Mouse (Mus musculus) mouse embryonic stem cell (cell line): ENCODE data around the gene Fam71e1.

ENCODE experiments used
- in situ Hi-C, 2 experiments: fragments of 300-500 bp; cut with MboI; formaldehyde crosslinking; loops; 1 replicate in 1 of 2; 3 replicates in 1 of 2; pipeline ENCODE4 v1.14.3; 2019 to 2020; ENCODE audit warnings: low sequenced_read_pairs in 2 of 2, low pct_unique_long_range_greater_than_20kb in 1 of 2, mixed read lengths in 1 of 2; ENCODE audit not compliant: unreplicated experiment in 1 of 2

Gene Fam71e1

DNA sequence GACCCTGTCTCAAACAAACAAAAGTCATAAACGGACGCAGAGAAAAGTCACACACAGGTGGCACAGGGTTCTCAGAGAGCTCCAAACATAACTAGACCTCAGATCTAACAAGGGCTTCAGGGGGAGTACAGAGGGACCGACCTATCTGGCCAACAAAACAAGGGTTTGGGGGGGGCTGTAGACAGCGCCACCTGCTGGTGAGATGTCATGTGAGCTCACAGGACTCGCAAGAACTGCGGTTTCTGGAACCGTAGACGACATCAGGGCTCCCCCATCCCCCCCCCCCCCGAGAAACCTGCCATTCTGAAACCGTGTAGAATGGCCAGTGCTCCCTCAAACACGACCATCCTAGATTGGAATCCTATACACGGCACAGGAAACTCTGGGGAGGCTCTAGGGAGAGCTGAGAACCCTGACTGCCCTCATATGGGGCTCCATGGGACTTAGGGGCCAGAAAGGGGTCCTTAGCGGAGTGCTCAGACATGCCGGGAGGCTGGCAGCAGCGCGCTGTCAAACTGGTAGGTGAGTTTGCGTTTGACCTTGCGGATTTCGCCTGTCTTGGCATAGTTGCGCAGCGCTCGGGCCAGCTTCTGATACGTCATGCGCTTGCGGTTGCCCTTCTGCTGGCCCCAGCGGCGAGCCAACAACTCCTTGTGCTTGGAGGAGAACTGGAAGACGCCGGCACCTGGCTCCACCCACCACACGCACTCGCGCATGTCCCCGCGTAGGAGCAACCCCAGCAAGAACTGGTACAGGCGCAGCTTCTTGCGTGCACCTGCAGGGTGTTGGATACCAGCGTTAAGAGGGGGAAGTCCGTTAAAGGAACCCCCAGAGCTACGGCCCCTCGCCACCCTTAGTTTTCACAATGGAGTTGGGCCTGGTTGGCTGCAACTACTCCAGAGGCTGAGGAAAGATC lies 31.4 kb downstream of the Fam71e1 start:
- in situ Hi-C loops: no loop called here

DNA sequence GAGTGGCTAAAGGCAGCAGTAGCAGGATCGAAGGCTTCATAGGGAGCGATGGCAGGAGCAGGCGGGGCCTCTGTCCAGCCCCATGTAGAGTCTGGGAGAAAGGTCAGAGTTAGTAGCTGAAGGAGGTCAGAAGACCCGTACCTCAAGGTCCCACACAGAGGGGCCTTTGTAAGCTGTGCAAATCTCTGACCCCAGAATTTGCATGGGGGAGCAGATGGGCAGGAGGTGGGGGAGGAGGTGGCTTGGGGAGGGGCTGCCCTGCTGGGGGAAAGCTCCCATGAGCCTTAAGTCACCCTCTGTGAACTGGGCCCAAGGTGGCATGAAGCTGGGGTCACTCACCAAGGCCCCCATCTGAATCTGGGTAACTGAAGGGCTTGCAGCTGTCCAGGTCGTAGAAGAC lies 33.1 kb downstream of the Fam71e1 start:
- in situ Hi-C loops: no loop called here

DNA sequence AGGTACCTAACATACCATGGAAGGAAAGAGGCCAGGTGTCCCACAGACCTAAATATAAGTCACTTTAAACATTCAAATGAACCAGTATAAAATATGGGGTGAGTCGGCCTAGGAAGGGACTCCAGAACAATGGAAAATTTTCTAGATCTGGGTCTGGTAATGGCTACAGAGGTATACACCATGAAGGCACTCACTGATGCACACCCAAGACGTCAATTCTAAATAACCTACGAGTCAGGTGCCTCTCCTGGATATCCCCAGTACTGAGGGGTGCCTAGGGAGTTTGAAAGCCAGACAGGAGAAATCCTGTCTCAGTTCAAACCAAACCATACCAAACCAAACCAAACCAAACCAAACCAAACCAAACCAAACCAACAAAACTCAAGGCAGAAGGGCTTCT lies 34.1 kb downstream of the Fam71e1 start:
- in situ Hi-C loops: loop anchor here in 1 of 2 experiments (10.0 kb wide), 1 partner anchor 64 kb away; the partner anchor contains the start of gene Kcnc3

DNA sequence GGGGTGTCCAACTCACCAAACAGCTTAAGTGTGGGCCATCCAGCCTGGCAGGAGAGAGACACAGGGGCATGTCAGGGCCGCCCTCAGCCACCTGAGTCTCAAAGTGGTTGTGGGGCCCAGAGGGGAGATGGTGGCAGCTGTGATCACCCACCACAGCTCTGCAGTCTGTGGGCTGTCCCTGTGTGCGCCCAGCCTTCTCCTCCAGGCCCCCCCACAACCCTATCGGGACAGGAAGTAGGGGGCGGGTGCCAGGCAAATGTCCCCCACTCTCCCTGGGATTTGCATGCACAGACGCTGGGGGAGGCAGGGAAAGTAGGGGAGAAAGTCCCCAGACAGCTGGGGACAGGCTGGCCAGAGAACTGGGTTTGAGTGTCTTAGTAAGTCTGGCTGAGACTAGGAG lies 34.8 kb downstream of the Fam71e1 start:
- in situ Hi-C loops: loop anchor here in 1 of 2 experiments (10.0 kb wide), 1 partner anchor 64 kb away; the partner anchor contains the start of gene Kcnc3

DNA sequence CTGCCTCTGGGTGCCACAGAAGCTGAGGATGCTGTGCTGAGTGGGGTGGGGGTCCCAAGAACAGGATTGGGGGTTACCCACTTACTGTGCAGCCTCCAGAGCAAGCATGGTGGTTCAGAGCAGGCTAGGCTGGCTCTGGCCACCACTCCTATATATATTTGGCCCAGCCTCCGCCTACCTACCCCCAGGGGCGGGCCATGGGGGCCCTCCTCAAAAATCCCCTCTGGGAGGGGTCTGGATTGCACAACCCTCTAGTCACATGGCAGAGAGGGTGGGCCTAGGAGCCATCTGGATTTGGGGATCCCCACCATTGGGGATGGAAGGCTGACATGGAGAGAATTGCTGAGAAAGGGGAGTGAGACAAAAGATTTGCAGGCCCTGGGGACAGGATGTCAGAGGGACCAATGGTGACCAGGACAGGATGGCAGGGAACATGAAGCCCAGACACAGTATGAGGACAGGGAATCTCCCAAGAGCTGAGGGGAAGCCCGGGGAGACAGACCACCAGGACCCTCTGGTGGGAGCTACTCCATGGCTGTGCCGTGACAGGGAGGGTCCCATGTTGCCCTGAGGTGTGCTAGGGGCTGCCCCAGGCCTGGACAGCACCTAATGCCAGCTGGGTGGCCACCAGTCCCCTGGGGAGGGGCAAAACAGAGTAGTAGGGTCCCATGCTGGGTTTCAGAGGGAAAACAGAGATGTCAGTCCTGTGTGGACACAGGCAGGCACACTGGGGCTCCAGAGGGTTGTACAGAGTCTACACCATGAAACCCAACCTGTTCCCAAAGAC lies 35.8 kb downstream of the Fam71e1 start, which contains the start of gene Spib:
Gene Spib (minus strand): TSS at position 126 of the 787 bp plus-strand sequence.
- in situ Hi-C loops: loop anchor here in 1 of 2 experiments (10.0 kb wide), 1 partner anchor 63 kb away; the partner anchor contains the start of gene Kcnc3

DNA sequence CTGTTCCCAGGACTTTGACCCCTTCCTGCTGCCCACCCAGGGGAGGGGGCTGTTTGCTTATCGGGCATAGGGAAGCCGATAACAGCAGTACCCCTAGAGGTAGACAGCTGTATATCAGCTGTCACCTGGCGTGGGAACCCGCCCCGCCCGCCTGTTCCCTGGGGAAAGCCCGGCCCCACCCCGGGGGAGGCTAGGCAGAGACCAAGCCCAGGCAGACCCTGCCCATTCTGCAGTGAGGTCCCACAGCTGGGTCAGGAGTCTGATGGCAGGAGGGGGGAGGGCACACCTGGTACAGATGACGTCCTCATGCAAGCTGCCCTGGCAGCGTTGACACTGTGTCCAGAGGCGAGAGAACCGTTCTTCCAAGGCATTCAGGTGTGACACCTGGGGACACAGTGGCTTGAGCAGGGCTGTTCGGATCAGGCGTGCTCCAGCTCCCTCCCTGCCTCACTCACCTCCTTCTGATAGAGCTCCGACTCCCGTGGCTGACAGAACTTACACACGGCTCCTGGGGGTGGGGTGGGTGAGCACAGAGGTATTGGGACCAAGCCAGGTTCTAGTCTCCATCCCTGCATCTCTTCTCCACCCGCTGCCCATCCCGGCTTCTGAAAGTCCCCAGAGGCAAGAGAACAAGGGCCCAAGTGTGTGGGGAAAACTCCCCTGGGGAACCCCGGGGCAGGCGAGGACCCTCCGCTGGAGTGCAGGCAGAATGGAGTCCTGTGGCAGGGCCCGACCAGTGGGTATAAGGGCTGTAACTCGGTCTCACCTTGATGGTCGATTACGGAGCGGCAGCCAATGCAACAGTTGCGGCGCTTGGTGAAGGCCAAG lies 36.8 kb downstream of the Fam71e1 start:
- in situ Hi-C loops: loop anchor here in 1 of 2 experiments (10.0 kb wide), 1 partner anchor 62 kb away; the partner anchor contains the start of gene Kcnc3

DNA sequence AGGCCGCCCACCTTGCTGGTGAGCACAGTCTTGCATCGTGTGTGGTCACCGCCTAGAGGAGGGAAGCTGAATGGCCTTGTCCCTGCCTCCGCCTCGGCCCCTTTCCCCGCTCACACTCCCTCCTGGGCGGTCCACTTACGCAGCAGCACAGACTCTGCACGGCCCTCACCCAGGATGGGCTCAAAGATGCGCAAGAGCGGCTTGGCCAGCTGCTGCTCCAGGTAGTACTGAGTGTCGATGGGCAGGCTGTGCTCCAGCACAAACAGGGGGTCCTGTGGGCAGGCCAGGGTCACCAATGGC lies 37.3 kb downstream of the Fam71e1 start:
- in situ Hi-C loops: loop anchor here in 1 of 2 experiments (10.0 kb wide), 1 partner anchor 61 kb away; the partner anchor contains the start of gene Kcnc3

DNA sequence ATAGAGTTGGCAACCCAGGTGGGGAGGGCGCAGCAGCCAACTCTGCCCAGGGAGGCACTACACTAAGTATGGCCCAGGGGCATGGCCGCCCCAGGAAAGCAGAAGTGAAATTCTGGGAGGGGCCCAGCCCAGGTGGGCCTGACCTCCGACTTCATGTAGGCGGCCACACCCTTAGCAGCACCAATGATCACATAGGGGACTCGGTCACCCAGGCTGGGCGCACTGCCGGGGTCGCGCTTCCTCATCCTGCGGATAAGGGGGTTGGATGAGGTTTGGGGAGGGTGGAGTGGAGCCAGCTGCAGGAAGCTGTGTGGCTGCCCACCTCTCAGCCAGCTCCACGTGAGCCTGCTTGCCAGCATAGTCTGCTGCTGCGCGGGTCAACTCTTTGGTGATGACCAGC lies 37.9 kb downstream of the Fam71e1 start:
- in situ Hi-C loops: loop anchor here in 1 of 2 experiments (10.0 kb wide), 1 partner anchor 61 kb away; the partner anchor contains the start of gene Kcnc3

DNA sequence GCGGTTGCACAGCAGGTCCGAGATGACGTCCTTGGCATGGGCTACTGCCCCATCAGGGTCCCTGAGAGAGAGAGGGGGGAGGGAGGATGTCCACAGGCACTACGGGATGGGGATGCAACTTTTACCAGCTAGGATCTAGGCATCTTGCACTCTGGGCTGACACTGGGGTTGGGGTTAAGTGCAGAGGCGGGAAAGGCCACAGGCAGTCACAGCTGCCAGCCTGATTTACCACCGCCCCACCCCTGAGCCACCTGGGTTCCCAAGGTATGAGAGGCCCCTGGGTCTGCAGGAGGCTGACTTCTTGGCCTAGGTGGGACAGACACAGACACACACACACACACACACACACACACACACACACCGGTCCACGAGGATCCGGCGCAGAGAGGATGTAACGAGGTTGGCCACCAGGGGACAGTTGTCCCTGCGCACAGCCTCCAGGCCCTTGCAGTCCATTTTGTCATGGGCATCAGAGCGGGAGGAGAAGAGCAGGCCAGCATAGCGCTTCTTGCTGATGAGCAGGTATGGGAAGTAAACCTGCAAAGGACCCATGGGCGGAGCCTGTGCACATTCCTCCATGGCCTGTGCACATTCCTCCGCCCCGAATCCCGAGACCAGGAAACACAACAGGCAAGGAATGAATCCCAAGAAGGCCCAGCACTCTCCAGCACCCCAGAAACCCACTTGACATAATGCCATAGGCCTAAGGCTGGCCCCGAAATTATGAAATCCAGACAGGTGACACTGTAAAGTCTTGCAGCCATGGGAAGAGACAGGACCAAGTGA lies 38.5 kb downstream of the Fam71e1 start:
- in situ Hi-C loops: loop anchor here in 1 of 2 experiments (10.0 kb wide), 1 partner anchor 60 kb away; the partner anchor contains the start of gene Kcnc3

DNA sequence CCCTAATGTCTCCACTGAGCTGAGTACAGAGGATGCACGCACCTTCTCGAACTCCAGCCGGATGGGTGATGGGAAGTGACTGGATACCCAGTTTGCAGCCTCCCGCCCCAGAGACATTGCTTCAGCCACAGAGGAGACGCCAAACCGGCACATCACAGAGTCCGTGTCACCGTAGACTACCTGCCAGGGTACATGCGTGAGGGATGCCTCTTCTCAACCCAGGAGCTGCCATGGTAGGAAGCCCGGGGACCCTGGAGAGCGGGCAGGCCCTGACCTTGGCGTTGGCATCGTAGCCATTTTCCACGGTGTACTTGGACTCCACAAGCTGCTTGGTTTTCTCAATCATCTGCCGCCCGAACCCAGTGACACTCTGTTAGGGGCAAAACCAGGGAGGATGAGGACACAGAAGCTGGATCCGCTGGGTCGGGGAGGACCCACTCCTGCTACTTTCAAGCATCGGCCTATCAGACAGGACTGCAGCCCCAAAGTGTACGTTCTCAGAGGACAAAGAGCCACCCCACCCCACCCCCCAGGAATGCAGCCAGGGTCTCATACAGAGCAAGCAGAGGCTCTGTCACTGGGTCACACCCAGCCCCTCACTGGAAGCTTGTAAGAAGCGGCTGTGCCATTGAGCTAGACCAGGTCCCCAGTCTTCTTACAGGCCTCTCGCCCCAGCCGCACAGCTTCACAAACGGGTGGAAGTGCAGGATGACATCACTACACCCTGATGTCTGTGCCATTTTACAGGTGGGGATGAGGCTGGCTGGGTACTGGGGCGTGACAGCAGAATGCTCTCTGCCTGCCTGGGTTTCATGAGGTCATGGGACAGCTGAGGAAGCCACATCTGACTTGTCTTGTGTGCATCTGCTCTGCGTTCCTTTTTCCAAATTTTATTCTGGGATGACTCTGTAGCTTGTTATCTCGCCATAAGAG lies 39.5 kb downstream of the Fam71e1 start:
- in situ Hi-C loops: loop anchor here in 1 of 2 experiments (10.0 kb wide), 1 partner anchor 59 kb away; the partner anchor contains the start of gene Kcnc3

DNA sequence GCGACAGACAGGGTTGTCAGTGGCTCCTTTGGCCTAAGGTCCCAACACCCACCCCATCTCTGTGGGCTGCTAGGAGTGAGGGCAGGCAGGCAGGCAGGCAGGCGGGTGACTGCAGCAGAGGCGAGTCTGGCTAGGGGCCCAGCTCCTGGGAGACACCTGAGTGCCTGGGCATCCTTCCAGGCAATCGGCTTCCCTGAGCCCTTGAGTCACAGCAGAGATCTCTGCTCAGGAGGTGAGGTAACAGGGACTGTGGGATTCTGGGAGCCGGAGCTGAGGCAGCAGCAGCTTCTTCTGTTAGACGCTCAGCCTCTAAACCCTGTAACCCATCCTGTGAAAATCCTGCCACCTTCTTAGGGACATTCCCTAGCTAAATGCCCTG lies 40.2 kb downstream of the Fam71e1 start:
- in situ Hi-C loops: loop anchor here in 1 of 2 experiments (10.0 kb wide), 1 partner anchor 58 kb away; the partner anchor contains the start of gene Kcnc3

DNA sequence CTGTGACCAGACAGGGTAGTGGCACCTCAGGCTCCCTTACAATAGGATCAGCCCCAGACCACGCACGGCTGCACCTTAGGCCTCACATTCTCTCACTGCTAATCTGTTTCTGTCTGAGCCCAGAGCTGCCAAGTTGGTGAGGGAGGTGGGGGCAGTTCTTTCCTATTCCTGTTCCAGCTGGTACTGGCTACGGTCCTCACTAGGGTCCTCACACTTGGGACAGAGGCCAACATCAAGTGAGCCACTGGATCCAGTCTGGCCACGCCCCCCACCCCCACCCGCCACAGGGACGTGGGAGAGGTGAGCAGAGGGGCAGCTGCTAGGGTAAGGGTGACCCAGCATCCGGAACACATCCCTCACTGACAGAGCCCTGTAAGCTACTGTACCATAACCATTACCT lies 40.6 kb downstream of the Fam71e1 start:
- in situ Hi-C loops: loop anchor here in 1 of 2 experiments (10.0 kb wide), 1 partner anchor 58 kb away; the partner anchor contains the start of gene Kcnc3

DNA sequence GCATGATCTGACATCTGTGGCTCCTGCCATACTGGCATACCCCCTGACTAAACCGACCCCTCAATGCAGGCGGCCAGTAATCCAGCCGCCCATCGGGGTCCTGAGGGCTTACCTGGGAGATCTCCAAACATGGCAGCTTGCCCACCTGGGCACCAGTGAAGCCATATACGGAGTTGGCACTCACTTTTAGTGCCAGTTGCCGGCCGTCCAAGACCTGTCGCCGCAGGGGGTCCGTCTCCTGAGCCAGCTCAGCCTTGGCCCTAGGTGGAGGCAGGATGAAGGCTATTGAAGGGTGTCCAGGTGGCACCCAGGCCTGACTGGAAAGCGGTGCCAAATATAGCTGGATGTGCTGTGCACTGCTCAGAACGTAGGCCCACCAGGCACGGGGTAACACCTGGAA lies 41.1 kb downstream of the Fam71e1 start:
- in situ Hi-C loops: loop anchor here in 1 of 2 experiments (10.0 kb wide), 1 partner anchor 57 kb away; the partner anchor contains the start of gene Kcnc3

DNA sequence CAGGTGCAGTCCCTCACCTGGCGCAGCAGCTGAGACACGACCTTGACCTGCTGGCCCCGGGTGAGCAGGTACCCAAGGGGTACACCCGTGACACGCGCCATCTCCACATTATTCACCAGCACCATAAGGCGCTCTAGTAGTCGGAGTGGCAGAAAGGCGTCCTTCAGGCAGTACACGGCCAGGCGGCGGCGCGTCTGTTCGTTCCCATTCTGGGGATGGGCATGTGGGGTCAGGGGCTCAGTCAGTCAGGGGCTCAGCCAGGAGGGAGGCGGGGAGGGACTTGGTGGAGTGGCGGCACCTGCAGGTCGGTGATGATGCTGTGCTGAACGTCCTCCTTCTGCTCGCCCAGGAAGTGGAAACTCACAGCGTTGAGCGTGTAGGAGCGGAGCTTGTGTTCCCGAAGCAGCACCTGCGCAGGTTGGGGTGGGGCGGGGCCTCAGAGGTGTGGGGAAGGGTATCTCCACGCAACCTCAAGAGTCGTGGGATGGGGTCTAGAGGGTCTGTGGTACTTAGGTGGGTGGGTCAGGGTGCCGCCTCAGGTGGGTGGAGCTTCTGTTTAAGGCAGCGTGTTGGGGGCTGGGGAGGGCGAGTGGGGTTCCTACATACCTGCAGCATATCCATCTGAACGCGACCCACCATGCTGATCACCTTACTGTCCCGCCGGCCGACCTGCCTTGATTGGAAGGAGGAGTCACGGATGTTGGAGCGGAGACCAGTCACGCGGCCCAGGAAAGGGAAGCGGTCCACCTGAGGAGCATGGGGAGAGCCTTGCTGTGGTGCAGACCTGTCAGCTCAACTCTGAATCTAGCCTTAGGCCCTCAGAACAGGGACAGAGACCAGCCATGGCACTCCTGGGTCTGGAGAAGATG lies 42.6 kb downstream of the Fam71e1 start:
- in situ Hi-C loops: loop anchor here in 1 of 2 experiments (10.0 kb wide), 1 partner anchor 56 kb away; the partner anchor contains the start of gene Kcnc3

DNA sequence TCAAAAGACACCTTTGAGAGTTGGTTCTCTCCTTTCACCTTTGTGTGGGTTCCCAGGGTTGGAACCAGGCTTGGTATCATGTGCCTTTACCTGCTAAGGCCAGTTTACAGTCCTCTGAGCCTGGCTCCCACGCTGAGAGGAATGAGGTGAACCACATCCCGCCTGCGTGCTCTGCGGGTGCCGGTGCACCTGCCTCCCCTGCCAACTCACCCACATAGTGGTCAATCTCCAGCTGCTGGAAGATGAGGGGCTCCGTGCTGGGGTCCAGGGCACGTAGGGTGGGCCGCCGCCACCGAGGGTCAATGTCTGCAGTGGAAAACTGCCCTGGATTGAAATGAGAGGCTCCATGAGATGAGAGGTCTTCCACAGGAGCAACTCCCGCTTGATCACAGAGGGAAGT lies 46.2 kb downstream of the Fam71e1 start:
- in situ Hi-C loops: no loop called here
